Mouse (Mus musculus): ENCODE results near the gene Bmp6. TPM values are rescaled to one million over a fixed set of nuclear protein-coding genes. Genes with fewer than 3 reads are reported as not detected.

Bmp6 gene
- under 1 TPM; 0.18 to 0.29 TPM for polyA plus RNA-seq (2017; shearing (Covaris generic))

DNA sequence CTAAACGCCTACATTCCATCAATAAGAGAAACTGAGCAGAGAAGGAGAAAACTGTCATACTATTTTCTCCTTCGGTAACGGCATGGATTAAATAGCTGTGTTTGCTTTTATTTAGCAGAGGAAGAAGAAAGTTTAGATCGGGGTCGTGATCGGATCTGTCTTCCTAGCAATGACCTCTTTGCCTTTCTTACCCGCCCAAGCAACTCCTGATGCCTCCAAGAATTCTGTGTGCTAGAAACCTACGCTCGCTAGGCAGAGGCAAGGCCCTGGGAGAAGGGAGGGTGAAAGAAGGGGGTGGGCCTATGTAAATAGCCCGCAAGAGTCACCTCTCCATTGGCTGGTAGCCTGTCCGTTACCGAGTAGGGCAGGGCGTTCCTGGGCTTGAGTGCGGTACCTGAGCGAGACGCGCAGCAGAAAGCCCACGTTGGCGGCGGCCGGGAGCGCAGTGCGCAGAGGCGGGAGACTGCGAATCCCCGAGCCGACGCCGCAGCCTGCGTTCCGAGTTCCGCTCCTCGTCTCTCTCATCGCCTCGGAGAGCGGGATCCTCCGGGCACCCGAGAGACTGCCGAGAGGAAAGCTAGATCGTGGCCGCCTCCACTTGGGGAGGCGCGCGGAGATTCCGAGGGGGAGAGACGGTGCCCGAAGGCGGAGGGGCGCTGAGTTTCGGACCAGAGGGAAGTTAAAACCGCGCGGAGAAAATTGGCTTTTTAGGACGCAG, at the start of gene Bmp6:
Gene Bmp6, plus strand, starts transcription at position 395 of the 718 bp plus-strand sequence.

DNA sequence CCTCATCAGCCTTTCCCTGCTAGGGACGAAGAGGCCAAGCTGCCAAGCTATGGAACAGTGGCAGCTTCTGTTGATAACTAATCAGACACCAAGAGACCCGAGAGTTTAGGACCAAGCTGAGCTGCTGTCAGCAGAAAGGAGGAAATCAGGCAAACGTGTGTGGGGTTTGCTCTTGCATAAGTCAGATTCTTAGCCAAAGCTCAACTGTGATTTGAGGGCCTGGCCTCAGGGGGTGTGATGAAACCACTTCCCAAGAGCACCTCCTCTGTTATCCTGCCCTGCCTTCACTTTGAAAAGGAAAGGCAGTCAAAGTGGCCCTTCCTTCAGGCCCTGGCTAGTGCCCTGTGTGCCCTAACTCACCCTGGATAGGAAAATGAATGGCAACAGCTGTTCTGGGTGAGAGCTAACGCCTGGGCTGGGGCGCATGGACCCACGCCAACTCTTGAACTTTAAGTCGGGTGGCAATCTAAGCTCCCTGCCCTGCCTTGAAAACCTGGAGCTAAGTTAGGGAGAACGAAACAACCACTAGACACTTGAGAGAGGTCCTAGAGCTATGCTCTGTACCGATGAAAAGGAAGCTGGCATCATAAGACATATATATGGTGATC, 183.9 kb downstream of the Bmp6 start, which contains the start of gene Txndc5:
Gene Txndc5, minus strand, starts transcription at position 138 of the 608 bp plus-strand sequence.

Other genes starting within 250 kb of the Bmp6 start
- under 1 TPM; 0.10 to 0.33 TPM for gene Dsp, start 193.8 kb upstream of the Bmp6 start, polyA plus RNA-seq (2017; shearing (Covaris generic))
- 10 to 100 TPM; 53.7 to 56.3 TPM for gene Snrnp48, start 140.2 kb upstream of the Bmp6 start, polyA plus RNA-seq (2017; shearing (Covaris generic))
- 100 to 1,000 TPM in 1 of 2 experiments, 10 to 100 TPM in 1; 78.1 to 102 TPM for gene Txndc5, start 183.7 kb downstream of the Bmp6 start, polyA plus RNA-seq (2017; shearing (Covaris generic))

All from activated CD4-positive, CD25-positive, alpha-beta regulatory T cell (primary cell).